Mouse (Mus musculus): ENCODE measurements around the gene Efcab8.

Efcab8 gene

GRCm38 (mm10) chr2:153779394-153779981 lies at the start of gene Efcab8:
Gene Efcab8, plus strand, starts transcription at chr2:153779931.
- no peak for DNase-seq (ENCODE audit: low spot score in 2 of 2)

GRCm38 (mm10) chr2:153734033-153734432 lies 45.7 kb upstream of the Efcab8 start:
- DNase-seq (ENCODE audit: low spot score in 2 of 2) = no peak

- peak; percentile 99 to 100 for DNase-seq (ENCODE audit: low spot score in 2 of 2)
These were observed 39.0 kb upstream of the Efcab8 start, which contains the start of gene Mapre1 for GRCm38 (mm10) chr2:153740500-153741436. Gene Mapre1, plus strand, starts transcription at chr2:153741274.

GRCm38 (mm10) chr2:153741437-153742065 lies 38.2 kb upstream of the Efcab8 start:
- no peak for DNase-seq (ENCODE audit: low spot score in 2 of 2)

GRCm38 (mm10) chr2:153747994-153748393 lies 31.7 kb upstream of the Efcab8 start:
- DNase-seq (ENCODE audit: low spot score in 2 of 2) = no peak

GRCm38 (mm10) chr2:153750363-153750762 lies 29.4 kb upstream of the Efcab8 start:
- DNase-seq (ENCODE audit: low spot score in 2 of 2) = no peak

- DNase-seq (ENCODE audit: low spot score in 2 of 2) = no peak
These were observed 17.6 kb upstream of the Efcab8 start for GRCm38 (mm10) chr2:153762121-153762520.

GRCm38 (mm10) chr2:153767484-153767883 lies 12.2 kb upstream of the Efcab8 start:
- DNase-seq (ENCODE audit: low spot score in 2 of 2) = no peak

- no peak for DNase-seq (ENCODE audit: low spot score in 2 of 2)
These were observed 10.8 kb upstream of the Efcab8 start for GRCm38 (mm10) chr2:153768881-153769280.

- DNase-seq (ENCODE audit: low spot score in 2 of 2) = no peak
These were observed 6.8 kb upstream of the Efcab8 start for GRCm38 (mm10) chr2:153772950-153773349.

GRCm38 (mm10) chr2:153775472-153775871 lies 4.3 kb upstream of the Efcab8 start:
- no peak for DNase-seq (ENCODE audit: low spot score in 2 of 2)

- DNase-seq (ENCODE audit: low spot score in 2 of 2) = peak; percentile 79 to 86
These were observed 931 bp upstream of the Efcab8 start for GRCm38 (mm10) chr2:153778638-153779362.

GRCm38 (mm10) chr2:153781181-153781580 lies 1.4 kb downstream of the Efcab8 start:
- peak in 1 of 2 experiments; percentile 51 for DNase-seq (ENCODE audit: low spot score in 2 of 2)

- DNase-seq (ENCODE audit: low spot score in 2 of 2) = no peak
These were observed 4.9 kb downstream of the Efcab8 start for GRCm38 (mm10) chr2:153784668-153785067.

GRCm38 (mm10) chr2:153793366-153793765 lies 13.6 kb downstream of the Efcab8 start:
- DNase-seq (ENCODE audit: low spot score in 2 of 2) = no peak

GRCm38 (mm10) chr2:153795090-153795489 lies 15.4 kb downstream of the Efcab8 start:
- no peak for DNase-seq (ENCODE audit: low spot score in 2 of 2)

GRCm38 (mm10) chr2:153807464-153807863 lies 27.7 kb downstream of the Efcab8 start:
- peak; percentile 40 to 74 for DNase-seq (ENCODE audit: low spot score in 2 of 2)

GRCm38 (mm10) chr2:153808146-153808545 lies 28.4 kb downstream of the Efcab8 start:
- DNase-seq (ENCODE audit: low spot score in 2 of 2) = no peak

GRCm38 (mm10) chr2:153808841-153809240 lies 29.1 kb downstream of the Efcab8 start:
- no peak for DNase-seq (ENCODE audit: low spot score in 2 of 2)

GRCm38 (mm10) chr2:153809921-153810320 lies 30.2 kb downstream of the Efcab8 start:
- no peak for DNase-seq (ENCODE audit: low spot score in 2 of 2)

GRCm38 (mm10) chr2:153822005-153822543 lies 42.3 kb downstream of the Efcab8 start:
- no peak for DNase-seq (ENCODE audit: low spot score in 2 of 2)

All from spleen, postnatal 4 days (tissue).